Mouse (Mus musculus) E14TG2a.4 (cell line): ENCODE data around the gene Hist1h2bg.
"Not testable (repeated sequence)": the region's sequence is repeated elsewhere in the genome, so short reads cannot be mapped to it uniquely, and the experiment has no call there.

Source experiments
- H3K27me3 ChIP-seq: 2 replicates; pipeline ENCODE4 v1.6.1; 2014; ENCODE audit warnings: low read length, control low read depth; ENCODE audit not compliant: insufficient read depth
- H3K36me3 ChIP-seq: 2 replicates; pipeline ENCODE4 v1.6.1; 2014; ENCODE audit warnings: low read length, control low read depth; ENCODE audit not compliant: insufficient read depth
- H3K4me1 ChIP-seq: replicated peaks from 2 replicates; pipeline ENCODE4 v1.6.1; 2014; ENCODE audit warnings: low read depth, low read length, control low read depth
- H3K4me3 ChIP-seq: replicated peaks from 2 replicates; pipeline ENCODE4 v1.5.1; 2014; ENCODE audit warnings: mild to moderate bottlenecking, low read length
- H3K9me3 ChIP-seq: 2 replicates; pipeline ENCODE4 v1.6.1; 2014; ENCODE audit warnings: low read length, control low read depth
- CTCF ChIP-seq: conservative IDR thresholded peaks from 2 replicates; pipeline ENCODE4 v1.5.1; 2014; ENCODE audit warnings: low read length
- NANOG ChIP-seq: IDR thresholded peaks from 2 replicates; pipeline ENCODE4 v1.6.1; 2014; ENCODE audit warnings: borderline replicate concordance, low read length, mixed read lengths
- POU5F1 ChIP-seq: IDR thresholded peaks from 2 replicates; pipeline ENCODE4 v1.6.1; 2014; ENCODE audit warnings: low read length, borderline replicate concordance

Hist1h2bg gene

DNA sequence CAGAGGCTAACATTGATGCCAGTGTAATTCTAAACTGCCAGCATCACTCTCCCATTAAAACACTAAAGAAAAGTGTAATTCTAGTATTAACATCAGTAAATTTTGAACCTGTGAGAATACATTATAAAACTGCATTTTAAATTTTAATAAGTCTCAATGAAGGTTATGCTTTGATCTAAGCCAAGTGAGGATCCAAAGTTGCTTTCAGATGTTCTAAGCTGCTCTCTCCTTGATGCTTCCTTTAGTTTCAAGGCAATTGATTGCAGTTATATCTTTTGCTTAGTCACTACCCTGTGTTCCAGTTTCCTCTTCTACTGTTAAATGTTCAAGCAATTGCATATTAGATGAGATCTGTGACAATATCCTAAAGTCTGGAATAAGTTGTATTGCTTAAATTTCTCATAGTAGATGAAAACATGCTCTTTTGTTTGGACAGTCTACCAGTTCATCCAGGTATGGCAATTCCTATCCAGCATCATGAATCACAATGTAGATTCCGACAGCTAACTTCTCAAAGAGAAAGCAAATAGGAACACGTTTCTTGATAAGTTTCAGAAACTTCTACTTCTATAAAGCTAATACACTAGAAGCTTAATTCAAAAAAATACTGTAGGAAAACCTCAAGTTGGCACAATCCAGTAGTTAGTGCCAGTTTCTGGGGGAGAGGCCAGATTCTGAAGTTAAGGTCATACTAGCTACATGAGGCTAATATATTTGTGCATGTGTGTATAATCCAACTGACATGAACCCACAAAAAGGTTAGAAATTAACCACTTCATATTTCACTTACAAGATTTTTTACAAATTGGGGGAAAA lies 1.2 kb downstream of the Hist1h2bg start:
- H3K4me1 ChIP-seq = peaks cover 24% of the 10 kb centered on the region
- no peak for TF ChIP-seq CTCF
- no peaks in the 10 kb centered on the region for H3K9me3 ChIP-seq
- H3K4me3 ChIP-seq = peak overlapping the region; percentile 69
- no peaks in the 10 kb centered on the region for H3K27me3 ChIP-seq
- no peaks in the 10 kb centered on the region for H3K36me3 ChIP-seq

- not testable (repeated sequence) for H3K36me3 ChIP-seq, H3K9me3 ChIP-seq, H3K27me3 ChIP-seq
- peaks cover 24% of the 10 kb centered on the region for H3K4me1 ChIP-seq
- H3K4me3 ChIP-seq = peak overlapping the region; percentile 65
These were observed 2.1 kb downstream of the Hist1h2bg start for GRCm38 (mm10) chr13:23573034-23573897.

DNA sequence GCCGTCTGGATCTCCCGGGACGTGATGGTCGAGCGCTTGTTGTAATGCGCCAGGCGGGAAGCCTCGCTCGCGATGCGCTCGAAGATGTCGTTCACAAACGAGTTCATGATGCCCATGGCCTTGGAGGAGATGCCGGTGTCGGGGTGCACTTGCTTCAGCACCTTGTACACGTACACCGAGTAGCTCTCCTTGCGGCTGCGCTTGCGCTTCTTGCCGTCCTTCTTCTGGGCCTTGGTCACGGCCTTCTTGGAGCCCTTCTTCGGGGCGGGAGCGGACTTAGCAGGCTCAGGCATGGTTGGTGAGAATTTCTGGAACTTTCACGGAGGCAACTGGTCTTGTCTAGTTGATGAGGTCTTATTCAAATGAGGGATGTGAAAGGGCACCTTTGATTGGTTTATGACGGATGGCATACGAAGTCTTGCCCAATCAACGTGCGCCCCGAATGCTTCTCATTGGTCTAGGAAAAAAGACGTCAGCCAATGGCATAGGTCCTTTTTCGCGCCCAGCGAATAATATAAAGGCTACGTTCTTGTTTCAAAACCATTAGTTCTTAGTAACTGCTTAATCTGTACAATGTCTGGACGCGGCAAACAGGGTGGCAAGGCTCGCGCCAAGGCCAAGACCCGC lies 2.8 kb downstream of the Hist1h2bg start, which contains the start of the genes Hist1h2bf and Hist1h2ad:
Gene Hist1h2bf, minus strand, starts transcription at position 299 of the 627 bp plus-strand sequence.
Gene Hist1h2ad, plus strand, starts transcription at position 484 of the 627 bp plus-strand sequence.
- H3K4me1 ChIP-seq = peaks cover 24% of the 10 kb centered on the region
- not testable (repeated sequence) for H3K9me3 ChIP-seq, H3K27me3 ChIP-seq, H3K36me3 ChIP-seq
- H3K4me3 ChIP-seq = peak within 1 kb of the TSS; percentile 78

DNA sequence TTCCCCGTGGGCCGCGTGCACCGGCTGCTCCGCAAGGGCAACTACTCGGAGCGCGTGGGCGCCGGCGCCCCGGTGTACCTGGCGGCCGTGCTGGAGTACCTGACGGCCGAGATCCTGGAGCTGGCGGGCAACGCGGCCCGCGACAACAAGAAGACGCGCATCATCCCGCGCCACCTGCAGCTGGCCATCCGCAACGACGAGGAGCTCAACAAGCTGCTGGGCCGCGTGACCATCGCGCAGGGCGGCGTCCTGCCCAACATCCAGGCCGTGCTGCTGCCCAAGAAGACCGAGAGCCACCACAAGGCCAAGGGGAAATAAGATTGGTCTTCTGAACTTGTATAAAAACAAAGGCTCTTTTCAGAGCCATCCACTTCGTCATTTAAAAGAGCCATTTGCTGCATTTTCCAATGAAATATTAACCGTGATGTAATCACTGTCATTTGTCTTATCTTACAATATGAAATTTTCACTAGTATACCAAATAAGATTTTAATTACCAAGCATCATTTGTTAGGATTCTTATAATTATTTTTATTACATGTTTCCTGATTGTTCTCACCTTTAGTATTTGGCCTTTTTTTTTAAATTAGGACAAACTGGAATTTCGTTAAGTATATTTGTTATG lies 3.5 kb downstream of the Hist1h2bg start:
- peaks cover 24% of the 10 kb centered on the region for H3K4me1 ChIP-seq

DNA sequence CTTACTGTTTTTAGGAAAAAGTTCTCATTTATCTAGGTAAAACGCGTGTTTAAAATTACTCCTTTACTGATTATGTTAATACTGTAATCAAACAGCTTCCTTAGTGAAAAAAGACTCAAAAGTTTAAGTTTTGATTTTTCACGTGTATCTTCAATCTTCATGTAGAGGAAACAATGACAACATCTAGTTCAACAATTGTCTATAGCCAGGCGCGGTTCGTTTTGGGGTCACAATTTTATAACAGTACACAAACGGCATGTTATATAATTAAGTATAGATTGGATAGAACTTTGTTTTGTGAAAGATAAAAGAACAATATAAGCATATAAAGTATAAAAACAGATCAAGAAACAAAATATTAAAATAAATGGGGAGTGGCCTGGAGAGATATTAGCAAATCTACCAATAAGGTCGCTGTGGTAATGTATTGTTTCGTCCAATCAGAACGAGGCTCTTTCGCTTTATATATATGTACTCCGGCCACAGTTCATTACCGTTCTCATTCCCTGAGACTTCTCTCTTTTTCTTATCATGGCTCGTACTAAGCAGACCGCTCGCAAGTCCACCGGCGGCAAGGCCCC lies 4.2 kb downstream of the Hist1h2bg start, which contains the start of gene Hist1h3d:
Gene Hist1h3d, plus strand, starts transcription at position 493 of the 581 bp plus-strand sequence.
- peak within 1 kb of the TSS; percentile 78 for H3K4me3 ChIP-seq
- no peaks in the 10 kb centered on the region for H3K27me3 ChIP-seq
- H3K36me3 ChIP-seq = no peaks in the 10 kb centered on the region
- H3K9me3 ChIP-seq = no peaks in the 10 kb centered on the region
- TF ChIP-seq CTCF (no peak), NANOG (peak; percentile 15; the same call in 1 of the 2 replicates), POU5F1 (no peak)
- H3K4me1 ChIP-seq = peaks cover 27% of the 10 kb centered on the region

More for the DNA sequence above, 3.5 kb downstream of the Hist1h2bg start:
- peak overlapping the region; percentile 78 for H3K4me3 ChIP-seq
- not testable (repeated sequence) for H3K9me3 ChIP-seq, H3K36me3 ChIP-seq, H3K27me3 ChIP-seq

GRCm38 (mm10) chr13:23575864-23576313 lies 4.7 kb downstream of the Hist1h2bg start:
- H3K9me3 ChIP-seq, H3K27me3 ChIP-seq, H3K36me3 ChIP-seq: not testable (repeated sequence)
- peak overlapping the region; percentile 78 for H3K4me3 ChIP-seq
- H3K4me1 ChIP-seq = peaks cover 32% of the 10 kb centered on the region

DNA sequence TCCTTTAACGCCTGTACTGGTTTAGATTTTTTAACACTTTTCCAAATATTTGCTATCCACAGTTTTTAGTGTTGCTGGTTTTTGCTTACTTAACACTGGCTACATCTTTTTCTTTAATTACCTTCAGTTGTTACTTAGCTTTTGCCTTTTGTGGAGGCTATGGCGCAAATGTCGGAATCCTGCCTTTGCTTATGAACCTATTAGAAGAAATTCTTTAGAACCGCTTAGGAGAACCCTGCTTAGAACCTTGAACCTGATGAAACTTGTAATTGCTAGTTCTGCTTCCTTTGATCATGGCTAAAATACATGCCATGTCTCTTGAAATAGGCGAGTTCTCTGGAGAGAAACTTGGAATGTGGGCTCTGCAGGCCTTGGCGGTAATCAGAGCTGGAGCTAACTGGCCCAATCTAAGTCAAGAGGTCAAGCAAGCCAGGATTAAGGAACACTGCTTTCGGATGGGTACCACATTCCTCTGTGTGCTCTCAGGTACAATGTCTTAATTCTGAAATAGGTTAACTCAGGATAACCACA lies 5.2 kb downstream of the Hist1h2bg start:
- H3K36me3 ChIP-seq = no peaks in the 10 kb centered on the region
- no peaks in the 10 kb centered on the region for H3K27me3 ChIP-seq
- TF ChIP-seq POU5F1 = no peak
- TF ChIP-seq NANOG = no peak
- TF ChIP-seq CTCF = no peak
- H3K4me1 ChIP-seq = peaks cover 34% of the 10 kb centered on the region
- H3K9me3 ChIP-seq = no peaks in the 10 kb centered on the region
- H3K4me3 ChIP-seq = peak overlapping the region; percentile 78

DNA sequence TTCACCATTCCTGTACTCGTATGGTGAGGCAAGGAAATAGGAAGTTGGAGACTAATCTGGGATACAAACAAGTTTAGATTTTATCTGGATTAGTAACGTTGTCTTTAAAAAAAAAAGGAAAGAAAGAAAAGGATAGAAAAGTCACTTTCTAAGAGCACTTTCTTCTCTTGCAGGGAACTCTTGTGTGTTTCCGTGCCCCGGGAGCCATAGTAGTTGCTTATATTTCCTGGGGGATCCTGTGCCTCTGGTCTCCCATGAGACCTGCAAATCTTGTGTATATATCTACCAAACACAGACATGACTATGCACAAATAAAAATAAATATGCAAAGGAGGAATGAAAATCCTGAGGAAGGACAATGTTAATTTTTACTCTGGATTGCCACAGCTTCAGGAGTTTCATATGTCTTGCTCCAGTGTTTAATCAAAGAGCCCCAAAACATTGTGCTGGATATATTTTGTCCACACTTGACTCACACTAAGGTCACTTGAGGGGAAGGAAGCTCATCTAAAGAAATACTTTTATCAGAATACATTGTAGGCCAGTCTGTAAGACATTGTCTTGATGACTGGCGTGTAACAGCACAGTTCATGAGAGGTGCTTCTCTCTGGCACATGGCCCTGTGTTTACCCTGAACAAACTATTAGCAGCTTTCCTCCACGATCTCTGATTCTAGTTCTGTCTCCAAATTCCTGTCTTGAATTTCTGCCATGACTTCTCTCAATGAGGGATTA lies 5.9 kb downstream of the Hist1h2bg start:
- no peak for TF ChIP-seq CTCF
- TF ChIP-seq POU5F1 = no peak
- no peak for TF ChIP-seq NANOG
- no peaks in the 10 kb centered on the region for H3K9me3 ChIP-seq
- H3K27me3 ChIP-seq = no peaks in the 10 kb centered on the region
- H3K4me1 ChIP-seq = peaks cover 34% of the 10 kb centered on the region
- no peaks in the 10 kb centered on the region for H3K36me3 ChIP-seq
- H3K4me3 ChIP-seq = peak overlapping the region; percentile 78
